In genomic region chr17:10734733-10735132, GRCm38 (mm10) we compare ENCODE assay signal across 26 mouse cellular contexts.
DNase-seq lines count a peak whose midpoint lies in the region; ATAC-seq and TF ChIP-seq lines count a peak whose summit lies in the region.
"Had no signal": no experiment of that assay in that cellular context is flagged by ENCODE, and none has a peak within 500 bp of the region (broad histone marks: within the 10 kb centered on the region; RNA-seq: fewer than 3 reads in every experiment).

No protein-coding gene starts in this region.

- H3K36me3 ChIP-seq in forebrain, embryonic 14.5 days (ENCODE audit: control insufficient read depth, insufficient read depth, low read length), result no peaks in the 10 kb centered on the region
- no peaks in the 10 kb centered on the region for H3K36me3 ChIP-seq in forebrain, postnatal 0 days (ENCODE audit: insufficient read depth)
- H3K36me3 ChIP-seq in kidney, embryonic 14.5 days (ENCODE audit: control insufficient read depth, insufficient read depth, low read length), result no peaks in the 10 kb centered on the region
- H3K36me3 ChIP-seq: embryonic facial prominence, embryonic 10.5 days; embryonic facial prominence, embryonic 15.5 days; G1E; heart, embryonic 10.5 days; heart, embryonic 15.5 days; limb, embryonic 10.5 days; limb, embryonic 15.5 days had no signal

- no peak for DNase-seq in forebrain, embryonic 14.5 days (ENCODE audit: low spot score)
- DNase-seq in forebrain, postnatal 0 days, result no peak
- DNase-seq in kidney, adult 11 months, result peak; percentile 8
- DNase-seq in layer of hippocampus, adult 2 months (ENCODE audit: low spot score in 2 of 2), result no peak
- no peak for DNase-seq in layer of hippocampus, adult 8-10 months (ENCODE audit: low spot score in 2 of 2)
- peak; percentile 27 for DNase-seq in retina, postnatal 1 day
- DNase-seq: adrenal gland, adult 8-10 months; cerebellum, adult 8-10 months; cerebellum, postnatal 25 days; heart, postnatal 36 days; kidney, postnatal 4 days; layer of hippocampus, adult 9-11 months; liver, postnatal 0 days; lung, postnatal 36 days; thymus, postnatal 4 days had no signal

- ATAC-seq in forebrain, embryonic 14.5 days, result no peak
- no peak for ATAC-seq in forebrain, postnatal 0 days
- ATAC-seq in kidney, embryonic 14.5 days (ENCODE audit: low FRiP score, low TSS enrichment), result no peak
- ATAC-seq: intestine, embryonic 16.5 days; liver, postnatal 0 days; midbrain, embryonic 16.5 days had no signal

- H3K4me3 ChIP-seq in forebrain, embryonic 14.5 days (ENCODE audit: low read depth, low read length), result no peak overlapping the region
- H3K4me3 ChIP-seq in forebrain, postnatal 0 days (ENCODE audit: low read depth, low read length), result no peak overlapping the region
- H3K4me3 ChIP-seq in kidney, embryonic 14.5 days (ENCODE audit: low read length), result no peak overlapping the region
- H3K4me3 ChIP-seq in layer of hippocampus, adult 2 months, result no peak overlapping the region
- H3K4me3 ChIP-seq: embryonic facial prominence, embryonic 10.5 days; embryonic facial prominence, embryonic 15.5 days; heart, embryonic 10.5 days; heart, embryonic 15.5 days; limb, embryonic 10.5 days; limb, embryonic 15.5 days had no signal

- H3K27ac ChIP-seq in forebrain, embryonic 14.5 days (ENCODE audit: low read depth, low read length), result peak overlapping the region; percentile 44; the same call in 1 of the 2 replicates
- H3K27ac ChIP-seq in forebrain, postnatal 0 days (ENCODE audit: low read depth, low read length), result no peak overlapping the region
- no peak overlapping the region for H3K27ac ChIP-seq in kidney, embryonic 14.5 days (ENCODE audit: low read depth, low read length)
- H3K27ac ChIP-seq in layer of hippocampus, adult 2 months, result peak overlapping the region; percentile 5; the same call in 1 of the 2 replicates
- H3K27ac ChIP-seq: embryonic facial prominence, embryonic 10.5 days; embryonic facial prominence, embryonic 15.5 days; heart, embryonic 10.5 days; heart, embryonic 15.5 days; limb, embryonic 10.5 days; limb, embryonic 15.5 days had no signal

- 0 out of 2 replicates have a peak overlapping the region, but pooled peaks have one; percentile 24 for H3K4me2 ChIP-seq in forebrain, embryonic 14.5 days (ENCODE audit: low read length)
- no peak overlapping the region for H3K4me2 ChIP-seq in forebrain, postnatal 0 days (ENCODE audit: low read depth)
- H3K4me2 ChIP-seq in kidney, embryonic 14.5 days (replicated peaks; ENCODE audit: low read depth, low read length), result no peak overlapping the region
- H3K4me2 ChIP-seq: embryonic facial prominence, embryonic 15.5 days; heart, embryonic 15.5 days; limb, embryonic 15.5 days; midbrain, embryonic 11.5 days had no signal

- TF ChIP-seq CTCF in forebrain, postnatal 0 days (IDR thresholded peaks at IDR 0.05; ENCODE audit: low read depth), result no peak
- no peak for TF ChIP-seq CTCF in layer of hippocampus, adult 2 months (conservative IDR thresholded peaks at IDR 0.05)

- 40% methylated on average over 6 of the region's 6 CpGs for WGBS in forebrain, embryonic 14.5 days
- 41% methylated on average over 6 of the region's 6 CpGs for WGBS in forebrain, postnatal 0 days
- WGBS in kidney, embryonic 14.5 days, result 77% methylated on average over 6 of the region's 6 CpGs

- peaks cover 24% of the 10 kb centered on the region for H3K4me1 ChIP-seq in forebrain, embryonic 14.5 days (ENCODE audit: control insufficient read depth, insufficient read depth, low read length)
- no peaks in the 10 kb centered on the region; the same call in 1 of the 2 replicates for H3K4me1 ChIP-seq in forebrain, postnatal 0 days (ENCODE audit: insufficient read depth)
- H3K4me1 ChIP-seq in kidney, embryonic 14.5 days (ENCODE audit: control insufficient read depth, insufficient read depth, low read length), result no peaks in the 10 kb centered on the region
- H3K4me1 ChIP-seq: embryonic facial prominence, embryonic 10.5 days; embryonic facial prominence, embryonic 15.5 days; heart, embryonic 10.5 days; heart, embryonic 15.5 days; limb, embryonic 10.5 days; limb, embryonic 15.5 days had no signal

- no peak overlapping the region for H3K9ac ChIP-seq in forebrain, embryonic 14.5 days (ENCODE audit: low read length)
- no peak overlapping the region for H3K9ac ChIP-seq in forebrain, postnatal 0 days
- H3K9ac ChIP-seq in kidney, embryonic 14.5 days (ENCODE audit: low read depth, low read length), result no peak overlapping the region
- H3K9ac ChIP-seq: embryonic facial prominence, embryonic 15.5 days; heart, embryonic 15.5 days; limb, embryonic 15.5 days; liver, postnatal 0 days had no signal

- no peaks in the 10 kb centered on the region for H3K27me3 ChIP-seq in forebrain, embryonic 14.5 days (replicated peaks; ENCODE audit: control insufficient read depth, insufficient read depth, low read length)
- no peaks in the 10 kb centered on the region for H3K27me3 ChIP-seq in forebrain, postnatal 0 days (ENCODE audit: insufficient read depth, low read length)
- no peaks in the 10 kb centered on the region for H3K27me3 ChIP-seq in kidney, embryonic 14.5 days (ENCODE audit: control insufficient read depth, insufficient read depth, low read length)
- H3K27me3 ChIP-seq: embryonic facial prominence, embryonic 15.5 days; heart, embryonic 15.5 days; limb, embryonic 15.5 days had no signal

- H3K9me3 ChIP-seq in forebrain, embryonic 14.5 days (replicated peaks; ENCODE audit: control insufficient read depth, low read length), result no peaks in the 10 kb centered on the region
- no peaks in the 10 kb centered on the region for H3K9me3 ChIP-seq in forebrain, postnatal 0 days (ENCODE audit: low read length)
- H3K9me3 ChIP-seq in kidney, embryonic 14.5 days (ENCODE audit: control insufficient read depth, low read length), result no peaks in the 10 kb centered on the region
- H3K9me3 ChIP-seq: embryonic facial prominence, embryonic 10.5 days; embryonic facial prominence, embryonic 15.5 days; G1E; heart, embryonic 10.5 days; heart, embryonic 15.5 days; limb, embryonic 10.5 days; limb, embryonic 15.5 days had no signal

Comparison
In these comparisons a context has a peak if more than half of its experiments do, and no peak if none do; other contexts are left out.
1. H3K27ac ChIP-seq: peak in forebrain, embryonic 14.5 days (single experiment) and layer of hippocampus, adult 2 months (single experiment); none in forebrain, postnatal 0 days (single experiment) and kidney, embryonic 14.5 days (single experiment).
2. DNase-seq: peak in kidney, adult 11 months (single experiment) and retina, postnatal 1 day (single experiment); none in forebrain, embryonic 14.5 days (single experiment), forebrain, postnatal 0 days (single experiment), layer of hippocampus, adult 2 months (0 of 2) and layer of hippocampus, adult 8-10 months (0 of 2).